Mouse (Mus musculus) MEL (cell line): Measurements from ENCODE around the gene Iqschfp. TPM values are rescaled to one million over a fixed set of nuclear protein-coding genes. Genes with fewer than 3 reads are reported as not detected.

Experiments
- DNase-seq: peaks from one replicate; pipeline ENCODE4 v3.0.0; 2011; ENCODE audit warnings: low read depth, low spot score
- H3K27ac ChIP-seq: 2 replicates; pipeline ENCODE4 v1.5.1; 2012; ENCODE audit warnings: low read depth, mild to moderate bottlenecking, control low read depth, low read length, moderate library complexity; ENCODE audit not compliant: control insufficient read depth
- H3K27me3 ChIP-seq, 2 experiments: fragments of 150-350 bp in 1 of 2; sonication (generic) in 1 of 2; 2 replicates each; pipeline ENCODE4 v1.6.1; 2012; ENCODE audit warnings: low read length in 2 of 2, mild to moderate bottlenecking in 2 of 2, improper control_type of control experiment in 1 of 2, moderate library complexity in 1 of 2; ENCODE audit not compliant: insufficient read depth in 2 of 2, control insufficient read depth in 1 of 2
- H3K36me3 ChIP-seq, 2 experiments: 2 replicates each; pipeline ENCODE4 v1.6.1; 2012 to 2014; ENCODE audit warnings: low read length in 2 of 2, improper control_type of control experiment in 1 of 2, inconsistent platforms in 1 of 2, mild to moderate bottlenecking in 1 of 2; ENCODE audit not compliant: insufficient read depth in 2 of 2, control insufficient read depth in 1 of 2
- H3K4me1 ChIP-seq, 2 experiments: fragments of 150-350 bp in 1 of 2; sonication (generic) in 1 of 2; 2 replicates each; pipeline ENCODE4 v1.6.1; 2012; ENCODE audit warnings: low read length in 2 of 2, improper control_type of control experiment in 1 of 2, mild to moderate bottlenecking in 1 of 2; ENCODE audit not compliant: insufficient read depth in 2 of 2, control insufficient read depth in 1 of 2
- H3K4me3 ChIP-seq, 2 experiments: fragments of 150-350 bp in 1 of 2; sonication (generic) in 1 of 2; 2 replicates each; pipeline ENCODE4 v1.5.1; 2012; ENCODE audit warnings: low read depth in 2 of 2, low read length in 2 of 2, mild to moderate bottlenecking in 2 of 2, moderate library complexity in 2 of 2, control low read depth in 1 of 2, improper control_type of control experiment in 1 of 2; ENCODE audit not compliant: control insufficient read depth in 1 of 2, insufficient read depth in 1 of 2
- H3K79me2 ChIP-seq: 2 replicates; pipeline ENCODE4 v1.6.1; 2012; ENCODE audit warnings: mild to moderate bottlenecking, low read length, moderate library complexity; ENCODE audit not compliant: control insufficient read depth, poor library complexity, insufficient read depth
- H3K9ac ChIP-seq: 2 replicates; pipeline ENCODE4 v1.6.1; 2012; ENCODE audit warnings: low read depth, mild to moderate bottlenecking, control low read depth, low read length, moderate library complexity; ENCODE audit not compliant: control insufficient read depth, poor library complexity, severe bottlenecking
- H3K9me3 ChIP-seq: fragments of 150-350 bp; sonication (generic); replicated peaks from 2 replicates; pipeline ENCODE4 v1.6.1; 2012; ENCODE audit warnings: mild to moderate bottlenecking, low read length, improper control_type of control experiment, moderate library complexity; ENCODE audit not compliant: insufficient read depth
- CHD1 ChIP-seq: IDR thresholded peaks from 2 replicates; pipeline ENCODE4 v1.6.1; 2012; ENCODE audit warnings: low read depth, mild to moderate bottlenecking, inconsistent platforms, low read length, improper control_type of control experiment
- CHD2 ChIP-seq: IDR thresholded peaks from 2 replicates; pipeline ENCODE4 v1.6.1; 2011; ENCODE audit warnings: low read length, improper control_type of control experiment
- E2F4 ChIP-seq: IDR thresholded peaks from 2 replicates; pipeline ENCODE4 v1.6.1; 2011; ENCODE audit warnings: low read depth, low read length, improper control_type of control experiment, borderline replicate concordance
- ELF1 ChIP-seq: IDR thresholded peaks from 2 replicates; pipeline ENCODE4 v1.6.1; 2014; ENCODE audit warnings: low read depth, mild to moderate bottlenecking, inconsistent platforms, low read length, improper control_type of control experiment, moderate library complexity
- EP300 ChIP-seq, 2 experiments: IDR thresholded peaks; 2 replicates each; pipeline ENCODE4 v1.6.1; 2011; ENCODE audit warnings: improper control_type of control experiment in 2 of 2, low read length in 2 of 2, low read depth in 1 of 2, mild to moderate bottlenecking in 1 of 2
- ETS1 ChIP-seq: IDR thresholded peaks from 2 replicates; pipeline ENCODE4 v1.6.1; 2012; ENCODE audit warnings: low read depth, mild to moderate bottlenecking, inconsistent platforms, low read length, improper control_type of control experiment, moderate library complexity
- HCFC1 ChIP-seq: IDR thresholded peaks from 2 replicates; pipeline ENCODE4 v1.6.1; 2012; ENCODE audit warnings: low read depth, mild to moderate bottlenecking, inconsistent platforms, low read length, improper control_type of control experiment, moderate library complexity
- JUND ChIP-seq: IDR thresholded peaks from 2 replicates; pipeline ENCODE4 v1.6.1; 2011; ENCODE audit warnings: low read depth, mild to moderate bottlenecking, improper control_type of control experiment, low read length
- MAFK ChIP-seq: IDR thresholded peaks from 2 replicates; pipeline ENCODE4 v1.6.1; 2011; ENCODE audit warnings: low read depth, mild to moderate bottlenecking, low read length, improper control_type of control experiment, borderline replicate concordance
- MAX ChIP-seq: IDR thresholded peaks from 2 replicates; pipeline ENCODE4 v1.6.1; 2011; ENCODE audit warnings: low read length, improper control_type of control experiment
- MEF2A ChIP-seq: IDR thresholded peaks from 2 replicates; pipeline ENCODE4 v1.6.1; 2014; ENCODE audit warnings: low read depth, mild to moderate bottlenecking, inconsistent platforms, low read length, improper control_type of control experiment; ENCODE audit not compliant: poor library complexity, insufficient replicate concordance, severe bottlenecking; ENCODE audit errors: extremely low read depth
- MXI1 ChIP-seq: IDR thresholded peaks from 2 replicates; pipeline ENCODE4 v1.6.1; 2011; ENCODE audit warnings: mild to moderate bottlenecking, low read depth, low read length, improper control_type of control experiment
- MYC ChIP-seq: IDR thresholded peaks from 2 replicates; pipeline ENCODE4 v1.6.1; 2011; ENCODE audit warnings: low read depth, mild to moderate bottlenecking, low read length, improper control_type of control experiment, moderate library complexity
- POLR2A ChIP-seq, 2 experiments: IDR thresholded peaks; 2 replicates each; pipeline ENCODE4 v1.6.1; 2011 to 2012; ENCODE audit warnings: low read length in 2 of 2, mild to moderate bottlenecking in 2 of 2, control low read depth in 1 of 2, improper control_type of control experiment in 1 of 2, low read depth in 1 of 2, moderate library complexity in 1 of 2; ENCODE audit not compliant: control insufficient read depth in 1 of 2, insufficient read depth in 1 of 2, poor library complexity in 1 of 2
- POLR2AphosphoS5 ChIP-seq: IDR thresholded peaks from 2 replicates; pipeline ENCODE4 v1.6.1; 2012; ENCODE audit warnings: low read depth, borderline replicate concordance, mild to moderate bottlenecking, inconsistent platforms, low read length, moderate library complexity, mixed read lengths
- SIN3A ChIP-seq: IDR thresholded peaks from 2 replicates; pipeline ENCODE4 v1.6.1; 2012; ENCODE audit warnings: low read length, improper control_type of control experiment, inconsistent platforms
- TAL1 ChIP-seq: IDR thresholded peaks from 2 replicates; pipeline ENCODE4 v1.6.1; 2012; ENCODE audit warnings: mild to moderate bottlenecking, inconsistent platforms, low read length, moderate library complexity, mixed read lengths
- TBP ChIP-seq: IDR thresholded peaks from 2 replicates; pipeline ENCODE4 v1.8.0; 2011; ENCODE audit warnings: low read depth, low read length, improper control_type of control experiment
- UBTF ChIP-seq: IDR thresholded peaks from 2 replicates; pipeline ENCODE4 v1.6.1; 2012; ENCODE audit warnings: low read depth, mild to moderate bottlenecking, inconsistent platforms, low read length, improper control_type of control experiment, moderate library complexity, borderline replicate concordance; ENCODE audit not compliant: insufficient read depth
- ZMIZ1 ChIP-seq: IDR thresholded peaks from 2 replicates; pipeline ENCODE4 v1.6.1; 2012; ENCODE audit warnings: low read depth, mild to moderate bottlenecking, inconsistent platforms, low read length, improper control_type of control experiment, moderate library complexity
- ZNF384 ChIP-seq: IDR thresholded peaks from 2 replicates; pipeline ENCODE4 v1.6.1; 2012; ENCODE audit warnings: low read depth, mild to moderate bottlenecking, inconsistent platforms, low read length, improper control_type of control experiment
- polyA plus RNA-seq, 2 experiments: library from polyadenylated mRNA; stranded (reverse) in 1 of 2; unstranded in 1 of 2; fragments of >175 nt in 1 of 2; fragments of >200 nt in 1 of 2; gene quantifications; 2 replicates each; pipeline versions ENCODE4 v1.2.1 to v1.2.4; 2012; ENCODE audit warnings: low replicate concordance in 2 of 2, low read depth in 1 of 2; ENCODE audit not compliant: insufficient read length in 2 of 2, insufficient read depth in 1 of 2, missing spikeins in 1 of 2
- total RNA-seq: library from RNA; depleted of rRNA; stranded (reverse); fragments of 300-350 nt; gene quantifications from 2 replicates; pipeline ENCODE4 v1.2.3, GENCODE M21; 2012

The Iqschfp gene
- total and polyA plus RNA-seq, 3 experiments = not detected

- H3K36me3 ChIP-seq = no peaks in the 10 kb centered on the region
- H3K27ac ChIP-seq = no peak overlapping the region
- no peaks in the 10 kb centered on the region for H3K79me2 ChIP-seq
- H3K4me3 ChIP-seq = no peak overlapping the region
- H3K9me3 ChIP-seq = no peaks in the 10 kb centered on the region
- no peaks in the 10 kb centered on the region for H3K4me1 ChIP-seq
- DNase-seq = no peak
- H3K27me3 ChIP-seq = no peaks in the 10 kb centered on the region
- TF ChIP-seq MAFK (no peak), ZMIZ1 (no peak), MYC (no peak), MXI1 (no peak), POLR2AphosphoS5 (no peak), TAL1 (no peak), MAX (no peak), ETS1 (no peak), EP300 (IDR thresholded peaks at IDR 0.05; ENCODE audit: low read depth in 1 of 2, low read length in 2 of 2) (no peak), ZNF384 (no peak), TBP (no peak), POLR2A (IDR thresholded peaks at IDR 0.05; ENCODE audit: control insufficient read depth in 1 of 2, insufficient read depth in 1 of 2, low read depth in 1 of 2, low read length in 2 of 2, poor library complexity in 1 of 2) (no peak), MEF2A (no peak)
- TF ChIP-seq, all 39 proteins: peak for 0
- H3K9ac ChIP-seq = no peak overlapping the region
Observed at GRCm38 (mm10) chr3:68201214-68201613, 309.2 kb downstream of the Iqschfp start.

DNA sequence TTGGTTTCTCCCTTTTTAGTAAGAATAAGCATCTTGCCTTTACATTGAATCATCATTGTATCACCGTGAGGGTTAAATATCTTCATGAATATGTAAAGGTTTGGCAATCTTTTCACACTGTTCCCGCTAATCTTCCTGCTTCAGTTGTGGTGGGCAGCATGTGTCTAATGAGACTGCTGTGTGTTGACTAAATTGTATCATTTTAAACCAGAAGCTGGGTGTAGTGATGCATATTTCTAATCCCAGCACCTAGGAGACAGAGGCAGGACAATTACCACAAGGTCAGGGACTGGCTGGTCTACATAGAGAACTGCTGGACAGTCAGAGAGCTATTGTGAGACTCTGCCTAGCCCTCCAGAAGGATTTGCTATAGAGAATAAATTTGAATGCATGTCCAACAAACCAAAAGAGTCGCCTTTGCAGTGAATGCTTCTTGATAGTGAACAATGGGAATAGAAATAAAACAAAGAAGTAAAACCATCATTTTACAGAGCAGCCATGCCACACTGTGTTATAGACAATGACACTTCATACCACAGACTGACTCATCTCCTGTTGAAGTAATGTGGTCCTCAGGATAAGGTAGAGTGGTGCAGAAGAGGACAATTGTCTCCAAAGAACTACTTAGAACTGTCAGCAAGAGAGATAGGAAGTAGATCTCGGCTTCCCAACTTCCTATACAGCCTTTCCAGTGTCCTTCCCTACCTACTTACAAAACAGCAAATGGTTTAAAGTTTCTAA lies 310.3 kb downstream of the Iqschfp start:
- Histone ChIP-seq H3K9me3 (no peaks in the 10 kb centered on the region), H3K36me3 (no peaks in the 10 kb centered on the region), H3K9ac (no peak overlapping the region), H3K79me2 (no peaks in the 10 kb centered on the region), H3K27ac (no peak overlapping the region), H3K4me1 (no peaks in the 10 kb centered on the region), H3K27me3 (no peaks in the 10 kb centered on the region), H3K4me3 (no peak overlapping the region)
- TF ChIP-seq E2F4 = no peak
- DNase-seq = no peak

GRCm38 (mm10) chr3:68203934-68204467 lies 312.0 kb downstream of the Iqschfp start:
- no peak overlapping the region for H3K4me3 ChIP-seq
- H3K36me3 ChIP-seq = no peaks in the 10 kb centered on the region
- H3K9ac ChIP-seq = no peak overlapping the region
- no peak overlapping the region for H3K27ac ChIP-seq
- no peaks in the 10 kb centered on the region for H3K79me2 ChIP-seq
- no peak for DNase-seq
- TF ChIP-seq CHD2 (no peak), UBTF (no peak), MYC (no peak), ETS1 (no peak), HCFC1 (no peak), JUND (no peak), CHD1 (no peak), ELF1 (no peak), SIN3A (no peak), ZNF384 (no peak)
- H3K4me1 ChIP-seq = no peaks in the 10 kb centered on the region
- no peaks in the 10 kb centered on the region for H3K27me3 ChIP-seq
- H3K9me3 ChIP-seq = no peaks in the 10 kb centered on the region
